Mouse (Mus musculus): ENCODE data around the gene Fam151a.

GRCm38 (mm10) chr4:106693841-106694430 is 39.8 kb upstream of the Fam151a start:
- no peak for TF ChIP-seq CTCF (IDR thresholded peaks at IDR 0.05; ENCODE audit: insufficient read depth, low read depth, low read length)
- TF ChIP-seq POLR2A (IDR thresholded peaks at IDR 0.05; ENCODE audit: insufficient read depth, low read depth, low read length): no peak

Data from olfactory bulb, adult 2 months (tissue).